Mouse (Mus musculus): ENCODE results near the gene Mettl7b.
"Not testable (repeated sequence)": the region's sequence is repeated elsewhere in the genome, so short reads cannot be mapped to it uniquely, and the experiment has no call there.

The Mettl7b gene

DNA sequence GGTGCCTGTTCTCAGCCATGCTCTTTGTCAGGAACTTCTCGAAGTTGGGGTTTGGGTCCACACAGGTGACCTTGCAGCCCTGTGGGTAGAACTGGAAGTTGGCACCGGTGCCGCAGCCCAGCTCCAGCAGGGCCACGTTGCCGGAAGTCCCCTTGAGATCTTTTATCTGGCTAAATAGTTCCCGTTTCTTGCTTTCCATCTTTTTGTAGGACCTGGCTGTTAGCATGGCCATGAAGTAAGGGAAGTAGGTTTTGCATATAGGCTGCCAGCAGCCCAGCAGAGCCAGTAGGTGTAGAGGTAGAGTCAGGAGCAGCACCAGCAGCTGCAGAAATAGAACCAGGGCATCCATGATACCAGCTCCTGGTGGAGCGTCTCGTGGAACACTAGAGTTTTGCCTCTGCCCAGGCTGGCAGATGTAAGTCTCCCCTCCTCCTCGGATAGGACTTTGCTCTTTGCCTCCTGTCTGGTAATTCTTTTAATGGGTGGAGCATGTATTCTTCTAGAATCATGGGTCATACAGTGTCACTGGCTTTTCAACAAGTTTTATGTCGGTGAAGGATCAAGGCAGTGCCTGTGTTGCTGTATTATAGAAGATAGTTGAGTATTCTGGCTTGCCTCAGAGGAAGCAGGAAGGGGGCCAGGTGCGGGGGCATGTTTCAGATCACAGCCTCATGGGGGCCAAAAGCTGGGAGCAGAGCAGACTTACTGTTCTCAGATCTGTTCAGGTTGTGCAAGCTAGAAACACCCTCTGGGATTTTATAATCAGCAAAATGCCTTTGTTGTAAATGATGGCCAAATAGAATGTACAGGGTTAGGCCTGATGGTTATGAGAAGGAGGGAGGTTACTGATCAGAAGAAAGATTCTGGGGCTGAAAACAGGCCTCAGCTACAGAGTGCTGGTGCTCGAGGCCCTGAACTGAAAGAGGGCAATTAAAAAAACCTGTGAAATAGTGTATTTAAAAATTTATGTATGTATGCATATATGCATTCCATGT lies at the start of gene Mettl7b:
Gene Mettl7b, minus strand, starts transcription at position 399 of the 995 bp plus-strand sequence.
- no peak for DNase-seq (ENCODE audit: low spot score)

- DNase-seq (ENCODE audit: low spot score), result no peak
Observed at GRCm38 (mm10) chr10:129010288-129010841, 49.6 kb upstream of the Mettl7b start, which contains the start of gene Olfr763. TSS of gene Olfr763 (plus strand) at chr10:129010791.

DNA sequence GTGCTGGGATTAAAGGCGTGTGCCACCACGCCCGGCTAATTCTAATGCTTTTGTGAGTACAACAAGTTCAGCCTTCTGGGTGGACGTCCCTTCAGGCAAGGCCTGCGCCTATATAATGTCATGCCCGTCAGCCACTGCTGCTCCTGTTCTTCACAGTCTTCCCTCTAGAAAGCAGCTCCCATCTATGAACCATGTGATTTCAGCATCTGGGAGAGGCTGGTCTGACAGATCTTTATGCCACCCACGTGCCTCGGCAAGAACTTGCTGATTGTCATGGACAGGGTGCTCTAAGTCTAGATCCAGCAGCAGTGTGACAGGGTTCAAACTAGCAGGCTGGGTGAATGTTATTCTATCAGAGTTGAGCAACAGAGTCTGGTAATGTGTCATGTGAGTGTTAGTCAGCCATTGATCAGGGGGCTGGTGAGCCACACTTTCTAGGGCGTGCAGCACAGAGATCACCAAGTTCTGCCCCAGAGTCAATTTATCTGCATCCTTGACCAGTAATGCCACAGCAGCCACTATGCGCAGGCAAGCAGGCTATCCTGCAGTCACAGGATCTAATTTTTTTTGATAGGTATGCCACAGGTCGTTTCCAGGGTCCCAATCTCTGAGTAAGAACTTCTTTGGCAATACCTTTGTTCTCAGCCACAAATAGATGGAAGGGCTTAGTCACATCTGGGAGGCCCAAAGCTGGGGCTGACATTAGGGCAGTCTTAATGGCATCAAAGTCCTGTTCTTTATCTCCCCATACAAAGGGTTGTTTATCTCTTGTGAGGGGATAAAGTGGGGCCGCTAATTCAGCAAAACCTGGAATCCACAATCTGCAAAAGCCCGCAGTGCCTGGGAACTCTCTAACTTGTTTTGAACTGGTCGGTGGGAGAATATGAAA lies 43.5 kb upstream of the Mettl7b start:
- DNase-seq (ENCODE audit: low spot score), result no peak

GRCm38 (mm10) chr10:128996523-128997040 lies 35.8 kb upstream of the Mettl7b start:
- no peak for DNase-seq (ENCODE audit: low spot score)

DNA sequence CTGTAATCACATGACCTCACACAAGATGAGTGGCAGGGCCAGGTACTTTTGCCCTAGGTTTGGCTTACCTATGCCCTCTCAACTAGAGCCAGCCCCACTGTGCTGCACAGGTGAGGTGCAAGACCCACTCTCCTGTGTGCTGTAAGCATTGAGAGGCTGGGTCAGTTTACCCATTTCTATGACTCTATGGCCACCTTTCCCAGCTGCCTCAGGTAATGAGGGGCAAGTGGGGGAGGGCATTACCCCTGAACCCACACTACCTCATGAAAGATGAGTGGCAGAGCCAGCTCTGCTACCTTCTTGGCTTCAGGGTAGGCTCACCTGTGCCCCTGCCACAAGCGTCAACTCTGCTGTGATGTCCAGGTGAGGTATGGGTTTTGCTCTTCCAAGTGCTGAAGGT lies 35.0 kb upstream of the Mettl7b start:
- DNase-seq (ENCODE audit: low spot score), result no peak

DNA sequence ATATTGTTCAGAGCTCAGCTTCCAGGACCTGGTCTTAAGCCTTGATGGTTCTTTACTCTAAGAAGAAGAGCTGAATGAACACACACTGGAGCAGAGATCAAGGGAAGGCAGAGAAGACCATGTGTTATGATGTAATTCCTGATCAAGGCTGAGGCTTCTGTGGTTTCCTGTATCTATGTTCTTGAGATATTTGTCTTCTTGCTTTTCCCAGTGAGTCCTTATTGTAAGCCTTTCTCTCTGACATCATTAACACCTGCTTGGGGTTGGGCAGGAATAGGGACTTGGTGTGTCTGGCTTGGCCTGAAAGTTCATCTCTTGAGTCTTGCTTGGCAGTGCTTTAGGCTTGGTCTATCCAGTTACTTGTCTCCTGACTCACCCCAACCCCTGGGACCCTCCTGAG lies 30.2 kb upstream of the Mettl7b start:
- DNase-seq (ENCODE audit: low spot score), result no peak

- not testable (repeated sequence) for DNase-seq (ENCODE audit: low spot score)
Observed at GRCm38 (mm10) chr10:128990129-128990850, 29.5 kb upstream of the Mettl7b start.

- DNase-seq (ENCODE audit: low spot score), result not testable (repeated sequence)
Observed at GRCm38 (mm10) chr10:128989131-128989530, 28.3 kb upstream of the Mettl7b start, which contains the start of gene Olfr9. TSS of gene Olfr9 (plus strand) at chr10:128989431.

DNA sequence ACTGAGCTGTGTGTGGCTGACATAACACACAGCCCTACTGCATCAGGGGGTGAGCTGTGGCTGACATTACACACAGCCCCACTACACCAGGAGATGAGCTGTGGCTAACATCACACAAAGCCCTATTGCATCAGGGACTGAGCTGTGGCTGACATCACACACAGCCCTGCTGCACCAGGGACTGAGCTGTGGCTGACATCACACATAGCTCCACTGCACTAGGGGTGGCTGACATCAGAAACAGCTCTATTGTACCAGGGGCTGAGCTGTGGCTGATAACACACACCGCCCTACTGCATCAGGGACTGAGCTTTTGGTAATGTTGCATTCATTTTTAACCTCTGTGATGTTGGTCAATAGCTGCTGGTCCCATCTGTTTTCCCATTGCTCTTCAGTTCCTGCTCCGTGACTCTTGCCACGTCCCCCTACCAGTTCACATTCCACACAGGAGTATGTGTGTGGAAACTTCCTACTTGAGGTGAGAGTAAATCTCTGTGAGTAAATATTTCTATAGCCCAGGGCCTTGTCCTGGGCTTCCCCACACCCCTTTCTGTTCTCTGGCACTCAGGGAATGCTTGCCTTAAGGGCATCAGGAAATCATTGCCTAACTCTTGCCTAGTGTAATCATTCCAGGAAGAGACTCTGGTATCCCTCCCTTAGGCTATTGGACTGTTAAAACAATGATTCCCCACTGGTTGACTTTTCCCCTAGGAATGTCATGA lies 20.0 kb upstream of the Mettl7b start:
- no peak for DNase-seq (ENCODE audit: low spot score)

- DNase-seq (ENCODE audit: low spot score), result no peak
Observed at GRCm38 (mm10) chr10:128977522-128978114, 16.8 kb upstream of the Mettl7b start.

DNA sequence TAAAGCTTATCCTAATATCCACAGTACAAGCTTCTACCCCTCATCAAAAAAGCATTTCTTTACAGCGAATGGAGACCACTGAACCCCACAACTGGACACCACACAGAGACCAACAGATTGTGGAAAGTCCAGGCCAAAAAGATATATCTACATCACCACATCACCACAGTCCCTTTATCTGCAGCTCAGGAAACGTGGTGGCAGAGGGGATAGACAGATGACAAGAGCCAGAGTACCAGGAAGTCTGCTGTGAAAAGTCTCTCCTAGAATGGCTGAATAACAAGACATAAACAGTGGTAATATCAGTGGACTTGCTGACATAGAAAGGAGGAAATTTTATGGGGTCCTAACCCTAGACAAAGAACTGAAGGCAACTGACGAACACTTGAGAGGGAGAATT lies 15.6 kb upstream of the Mettl7b start:
- no peak for DNase-seq (ENCODE audit: low spot score)

DNA sequence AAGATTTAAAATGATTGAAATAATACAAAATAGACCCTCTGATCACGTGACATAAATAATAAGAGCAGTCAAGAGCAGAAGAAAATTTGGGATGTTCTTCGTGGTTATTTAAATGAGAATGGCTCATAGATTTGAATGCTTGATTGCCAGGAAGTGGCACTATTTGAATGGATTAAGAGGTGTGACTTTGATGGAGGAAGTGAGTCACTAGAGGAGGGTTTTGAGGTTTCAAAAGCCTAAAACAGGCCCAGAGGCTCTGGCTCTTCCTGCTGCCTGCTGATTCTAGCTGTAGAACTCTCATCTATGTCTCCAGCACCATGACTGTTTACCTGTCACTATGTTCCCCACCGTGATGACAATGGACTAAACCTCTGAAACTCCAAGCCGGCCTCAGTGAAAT lies 12.1 kb upstream of the Mettl7b start:
- DNase-seq (ENCODE audit: low spot score), result no peak

DNA sequence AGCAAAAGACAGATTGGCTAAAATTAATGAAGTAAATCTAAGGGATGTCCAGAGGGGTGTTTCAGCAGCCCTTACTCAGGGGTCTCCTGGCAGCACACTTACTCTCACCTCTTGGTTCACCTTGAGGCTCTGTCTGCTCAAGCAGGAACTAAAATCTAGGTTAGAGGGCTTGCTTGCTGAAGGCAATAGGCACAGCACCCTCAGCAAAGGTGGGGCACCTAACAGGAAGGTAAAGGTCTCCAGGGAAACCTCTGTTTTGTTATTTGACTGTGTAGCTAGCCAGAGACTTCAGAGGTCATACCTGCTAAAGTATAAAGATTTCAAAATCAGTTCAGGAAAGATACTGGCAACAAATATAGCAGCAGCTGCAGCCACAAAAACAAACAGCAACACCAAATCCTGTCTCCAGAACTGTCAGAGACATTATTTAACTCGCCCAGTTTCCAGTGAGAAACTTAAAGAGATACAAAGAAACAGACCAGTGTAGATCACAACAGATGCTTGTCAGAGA lies 10.0 kb upstream of the Mettl7b start:
- no peak for DNase-seq (ENCODE audit: low spot score)

DNA sequence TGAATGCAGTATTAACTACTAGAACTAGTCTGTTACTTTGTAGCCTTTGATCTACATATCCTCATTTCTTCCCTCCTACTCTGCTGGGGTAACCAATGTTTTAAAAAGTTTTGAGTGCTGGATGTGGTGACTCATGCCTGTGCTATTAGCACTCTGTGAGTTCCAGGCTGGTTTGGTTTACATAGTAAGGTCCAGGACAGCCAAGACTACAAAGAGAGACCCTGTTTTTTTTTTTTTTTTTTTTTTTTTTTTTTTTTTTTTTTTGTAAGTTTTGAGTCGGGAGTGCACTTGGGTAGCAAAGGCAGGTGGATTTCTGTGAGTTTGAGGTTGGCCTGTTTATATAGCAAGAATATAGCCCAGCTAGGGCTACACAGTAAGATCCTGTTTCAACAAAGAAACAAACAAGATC lies 7.6 kb upstream of the Mettl7b start:
- no peak for DNase-seq (ENCODE audit: low spot score)

- DNase-seq (ENCODE audit: low spot score), result no peak
Observed at GRCm38 (mm10) chr10:128965871-128966270, 5.1 kb upstream of the Mettl7b start.

DNA sequence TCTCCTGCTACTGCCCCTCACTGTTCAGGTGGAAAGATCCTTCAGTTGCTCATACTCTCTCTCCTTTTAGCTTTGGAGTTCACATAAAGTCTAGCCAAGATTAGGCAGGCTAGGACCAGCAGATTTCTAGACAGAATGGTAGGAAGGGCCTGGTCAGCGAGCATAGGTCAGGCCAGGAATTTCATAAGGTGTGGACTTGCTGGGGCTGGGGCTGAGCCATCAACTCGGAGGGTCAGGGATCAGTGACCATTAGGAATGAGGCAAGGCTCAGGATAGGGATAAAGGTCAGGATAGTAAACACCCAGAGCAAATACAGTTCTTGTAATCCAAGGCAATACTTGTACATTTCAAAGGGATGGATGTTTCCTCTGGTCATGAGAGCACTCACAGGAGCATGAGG lies 4.2 kb upstream of the Mettl7b start:
- no peak for DNase-seq (ENCODE audit: low spot score)

DNA sequence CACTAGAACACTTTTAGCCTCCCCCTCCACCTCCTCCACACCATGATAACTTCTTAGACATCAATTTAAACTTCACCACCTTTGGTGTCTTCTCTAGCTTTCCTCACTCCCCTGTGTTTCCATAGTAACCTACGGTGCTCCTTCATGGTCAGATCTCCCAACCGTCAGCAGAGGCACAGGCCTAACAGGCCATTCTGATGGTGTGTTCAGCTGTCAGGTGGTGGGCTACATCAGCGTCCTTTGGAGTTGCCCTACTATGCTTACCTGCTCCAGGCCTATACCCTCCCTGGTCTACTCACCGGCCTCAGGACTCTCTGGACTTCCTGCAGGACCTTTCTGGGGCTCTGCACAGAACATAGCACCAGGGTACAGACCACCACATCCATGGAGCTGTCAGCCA lies 646 bp downstream of the Mettl7b start:
- DNase-seq (ENCODE audit: low spot score), result no peak

- no peak for DNase-seq (ENCODE audit: low spot score)
Observed at GRCm38 (mm10) chr10:128958340-128958739, 2.4 kb downstream of the Mettl7b start.

- no peak for DNase-seq (ENCODE audit: low spot score)
Observed at GRCm38 (mm10) chr10:128950208-128950887, 10.4 kb downstream of the Mettl7b start.

Measured in ovary, adult 18-20 months (tissue).